32 mouse cellular contexts compared by ENCODE assay signal in the genomic region with DNA sequence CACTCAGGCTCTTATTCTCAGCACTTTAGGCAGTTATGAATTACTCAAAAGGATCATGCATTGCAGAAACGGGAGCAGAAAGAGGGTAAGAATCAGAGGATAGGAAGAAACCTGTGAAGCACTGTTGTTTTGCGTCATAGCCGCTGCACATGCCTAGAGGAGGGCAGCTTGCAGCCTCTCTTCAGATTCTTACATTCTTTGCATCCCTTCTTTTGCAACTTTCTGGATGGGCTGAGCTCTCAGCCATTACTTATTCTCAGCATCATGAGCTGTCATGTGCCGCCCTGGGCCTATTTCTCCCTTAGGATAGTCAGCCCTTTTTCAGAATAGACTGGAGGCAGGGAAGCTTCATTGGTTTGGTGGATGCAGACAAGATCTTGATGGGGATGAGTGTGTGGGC.
"Had no signal": no experiment of that assay in that cellular context is flagged by ENCODE, and none has a peak within 500 bp of the region (broad histone marks: within the 10 kb centered on the region; RNA-seq: fewer than 3 reads in every experiment).

No protein-coding gene starts in this region.

- ATAC-seq: liver, embryonic 12.5 days; liver, postnatal 0 days; lung, postnatal 0 days; midbrain, embryonic 13.5 days; midbrain, embryonic 15.5 days; midbrain, embryonic 16.5 days had no signal

- DNase-seq: left cerebral cortex, postnatal 4 days; liver; liver, embryonic 13.5 days; liver, postnatal 0 days; lung, adult 18-20 months; lung, adult 2 months; lung, postnatal 10 days; lung, postnatal 14 days; lung, postnatal 36 days; lung, postnatal 4 days; midbrain, embryonic 14.5 days had no signal

- H3K27me3 ChIP-seq: limb, embryonic 15.5 days; liver, embryonic 12.5 days; liver, embryonic 13.5 days; liver, embryonic 15.5 days; lung, embryonic 15.5 days; megakaryocyte, embryonic 14.5 days; midbrain, embryonic 12.5 days; midbrain, embryonic 13.5 days; midbrain, embryonic 15.5 days; neural tube, embryonic 12.5 days had no signal

- H3K4me1 ChIP-seq: liver, embryonic 12.5 days; liver, embryonic 13.5 days; liver, embryonic 15.5 days; lung, embryonic 15.5 days; megakaryocyte, embryonic 14.5 days; midbrain, embryonic 10.5 days; midbrain, embryonic 12.5 days; midbrain, embryonic 13.5 days; midbrain, embryonic 15.5 days; neural tube, embryonic 12.5 days had no signal

- H3K9me3 ChIP-seq: limb, embryonic 10.5 days; limb, embryonic 12.5 days; limb, embryonic 13.5 days; limb, embryonic 15.5 days; liver, embryonic 12.5 days; liver, embryonic 13.5 days; liver, embryonic 15.5 days; lung, embryonic 15.5 days; megakaryocyte, embryonic 14.5 days; midbrain, embryonic 10.5 days; midbrain, embryonic 12.5 days; midbrain, embryonic 13.5 days; midbrain, embryonic 15.5 days; neural tube, embryonic 12.5 days had no signal

- H3K27ac ChIP-seq: limb, embryonic 10.5 days; limb, embryonic 12.5 days; limb, embryonic 13.5 days; limb, embryonic 15.5 days; liver, embryonic 12.5 days; liver, embryonic 13.5 days; liver, embryonic 14.5 days; liver, embryonic 15.5 days; lung, embryonic 15.5 days; macrophage; midbrain, embryonic 10.5 days; midbrain, embryonic 12.5 days; midbrain, embryonic 13.5 days; midbrain, embryonic 15.5 days; neural tube, embryonic 12.5 days had no signal

- H3K4me2 ChIP-seq: limb, embryonic 12.5 days; limb, embryonic 13.5 days; limb, embryonic 15.5 days; liver, embryonic 11.5 days; liver, embryonic 12.5 days; liver, embryonic 13.5 days; liver, embryonic 15.5 days; lung, embryonic 14.5 days; lung, embryonic 15.5 days; midbrain, embryonic 11.5 days; midbrain, embryonic 12.5 days; midbrain, embryonic 13.5 days; midbrain, embryonic 15.5 days; neural tube, embryonic 12.5 days had no signal

- H3K4me3 ChIP-seq: limb, embryonic 10.5 days; limb, embryonic 12.5 days; limb, embryonic 13.5 days; limb, embryonic 15.5 days; liver, embryonic 12.5 days; liver, embryonic 13.5 days; liver, embryonic 15.5 days; lung, embryonic 15.5 days; megakaryocyte, embryonic 14.5 days; midbrain, embryonic 10.5 days; midbrain, embryonic 12.5 days; midbrain, embryonic 13.5 days; midbrain, embryonic 15.5 days; myocyte; neural tube, embryonic 12.5 days had no signal

- H3K9ac ChIP-seq: limb, embryonic 12.5 days; limb, embryonic 13.5 days; limb, embryonic 15.5 days; liver, embryonic 12.5 days; liver, embryonic 13.5 days; liver, embryonic 14.5 days; liver, embryonic 15.5 days; liver, postnatal 0 days; lung, embryonic 14.5 days; lung, embryonic 15.5 days; midbrain, embryonic 12.5 days; midbrain, embryonic 13.5 days; midbrain, embryonic 15.5 days; neural tube, embryonic 12.5 days had no signal

- H3K36me3 ChIP-seq: limb, embryonic 10.5 days; limb, embryonic 12.5 days; limb, embryonic 13.5 days; limb, embryonic 15.5 days; liver, embryonic 12.5 days; liver, embryonic 13.5 days; liver, embryonic 15.5 days; lung, embryonic 15.5 days; midbrain, embryonic 10.5 days; midbrain, embryonic 12.5 days; midbrain, embryonic 13.5 days; midbrain, embryonic 15.5 days; neural tube, embryonic 12.5 days had no signal
